ENCODE assay signal across 9 mouse cellular contexts in genomic region chr5:22745529-22745884, GRCm38 (mm10). TPM values are rescaled to one million over a fixed set of nuclear protein-coding genes. Genes with fewer than 3 reads are reported as not detected.
A peak's percentile ranks its signal among the peaks of the same experiment; 100 is the strongest.
DNase-seq lines count a peak whose midpoint lies in the region; ATAC-seq and TF ChIP-seq lines count a peak whose summit lies in the region.
"Had no signal": no experiment of that assay in that cellular context is flagged by ENCODE, and none has a peak within 500 bp of the region (broad histone marks: within the 10 kb centered on the region; RNA-seq: fewer than 3 reads in every experiment).

No protein-coding gene starts in this region.

- H3K4me3 ChIP-seq in lung, postnatal 0 days (ENCODE audit: low read depth, low read length): peak overlapping the region; percentile 29
- H3K4me3 ChIP-seq in lung, adult 2 months (replicated peaks; ENCODE audit: extremely low read depth, low read depth, low read length): no peak overlapping the region
- peak overlapping the region; percentile 42 for H3K4me3 ChIP-seq in liver, embryonic 12.5 days

- no peak overlapping the region for H3K27ac ChIP-seq in lung, postnatal 0 days (ENCODE audit: low read length)
- no peak overlapping the region for H3K27ac ChIP-seq in liver, embryonic 12.5 days

- no peaks in the 10 kb centered on the region for H3K9me3 ChIP-seq in lung, postnatal 0 days (ENCODE audit: low read length)
- H3K9me3 ChIP-seq in liver, embryonic 12.5 days (replicated peaks): no peaks in the 10 kb centered on the region

- H3K4me2 ChIP-seq in lung, postnatal 0 days (replicated peaks; ENCODE audit: low read depth, low read length): peak overlapping the region; percentile 56
- H3K4me2 ChIP-seq in liver, embryonic 12.5 days: peak overlapping the region; percentile 63

- 2% methylated on average over 10 of the region's 10 CpGs for WGBS in lung, postnatal 0 days
- WGBS in lung, adult 2 months: 3% methylated on average over 10 of the region's 10 CpGs
- WGBS in liver, embryonic 12.5 days (ENCODE audit: insufficient replicate concordance): 3% methylated on average over 10 of the region's 10 CpGs

- TF ChIP-seq CTCF in lung, postnatal 0 days (IDR thresholded peaks at IDR 0.05): no peak
- TF ChIP-seq CTCF in lung, adult 2 months (IDR thresholded peaks at IDR 0.05; ENCODE audit: insufficient read depth, low read length): no peak

- DNase-seq in cerebellum, adult 11 months: peak; percentile 3
- DNase-seq in cerebellum, postnatal 10 days: no peak
- no peak for DNase-seq in lung, postnatal 0 days (ENCODE audit: low spot score)
- no peak for DNase-seq in lung, adult 2 months
- DNase-seq in testis, postnatal 14 days (ENCODE audit: low spot score): no peak
- no peak for DNase-seq in adrenal gland, adult 18-20 months (ENCODE audit: low spot score in 2 of 2)
- DNase-seq in embryo, embryonic 10 days (ENCODE audit: low spot score): no peak

- no peaks in the 10 kb centered on the region for H3K36me3 ChIP-seq in lung, postnatal 0 days (ENCODE audit: insufficient read depth, low read length)
- H3K36me3 ChIP-seq in liver, embryonic 12.5 days: no peaks in the 10 kb centered on the region

- TF ChIP-seq EP300 in lung, postnatal 0 days (IDR thresholded peaks at IDR 0.05): no peak

- peaks cover 4% of the 10 kb centered on the region; the same call in 1 of the 2 replicates for H3K4me1 ChIP-seq in lung, postnatal 0 days (ENCODE audit: insufficient read depth, low read depth, low read length)
- no peaks in the 10 kb centered on the region for H3K4me1 ChIP-seq in lung, adult 2 months (ENCODE audit: control insufficient read depth, insufficient read depth, low read length)
- no peaks in the 10 kb centered on the region for H3K4me1 ChIP-seq in liver, embryonic 12.5 days

- no peak for ATAC-seq in lung, postnatal 0 days
- no peak for ATAC-seq in liver, embryonic 12.5 days

- no peak overlapping the region for H3K9ac ChIP-seq in lung, postnatal 0 days (replicated peaks; ENCODE audit: low read depth)
- H3K9ac ChIP-seq in liver, embryonic 12.5 days: no peak overlapping the region

- H3K27me3 ChIP-seq in lung, postnatal 0 days (replicated peaks; ENCODE audit: insufficient read depth, low read length): 0 out of 2 replicates have a peak, but pooled peaks cover 5% of the 10 kb centered on the region
- peaks cover 50% of the 10 kb centered on the region for H3K27me3 ChIP-seq in liver, embryonic 12.5 days (replicated peaks)

- no peak for TF ChIP-seq POLR2A in lung, adult 2 months (IDR thresholded peaks at IDR 0.05; ENCODE audit: borderline replicate concordance, extremely low read depth, low read depth, low read length)

RNA-seq across cellular contexts. Expression of gene Lhfpl3, which starts 0.4 kb away (rescaled TPM):
- 0.04 and 0.06 TPM in 2 replicates for polyA plus RNA-seq in lung, postnatal 0 days (2015; fragmentation: Nextera tagmentation; extraction: Ambion mirVana)
- polyA plus RNA-seq in lung, adult 2 months (2012; rRNA removed): 0.06 and 0.12 TPM in 2 replicates
- polyA plus RNA-seq in liver, embryonic 12.5 days (2016; fragmentation: Nextera tagmentation; extraction: Ambion mirVana): 0.23 and 0.24 TPM in 2 replicates
- total RNA-seq in adrenal gland, adult 18-20 months (2021): 1 to 10 TPM; 1.4 TPM
- total RNA-seq: neutrophil, adult 5-6 weeks had no signal
